Mouse (Mus musculus) embryonic facial prominence, embryonic 11.5 days (tissue): ENCODE measurements around the gene Rabac1. TPM values are rescaled to one million over a fixed set of nuclear protein-coding genes. Genes with fewer than 3 reads are reported as not detected.

ENCODE experiments used
- ATAC-seq: fragments of 200-750 bp; cut with Nextera tagmentation; replicated peaks from 2 replicates; pipeline ENCODE4 v1.8.0; 2017; ENCODE audit warnings: low read depth; ENCODE audit not compliant: insufficient number of reproducible peaks, low FRiP score, low TSS enrichment
- DNase-seq: peaks from one replicate; pipeline ENCODE4 v3.0.0-alpha.2; 2015; ENCODE audit warnings: low spot score
- H3K27ac ChIP-seq: fragments of 300-500 bp; sonication (generic); replicated peaks from 2 replicates; pipeline ENCODE4 v1.5.1; 2014; ENCODE audit warnings: mild to moderate bottlenecking, low read depth, low read length, control low read depth
- H3K27me3 ChIP-seq: fragments of 300-500 bp; sonication (generic); 2 replicates; pipeline ENCODE4 v1.6.1; 2014; ENCODE audit warnings: mild to moderate bottlenecking, low read length, moderate library complexity, mixed read lengths; ENCODE audit not compliant: control insufficient read depth, insufficient read depth
- H3K36me3 ChIP-seq: fragments of 300-500 bp; sonication (generic); replicated peaks from 2 replicates; pipeline ENCODE4 v1.6.1; 2014; ENCODE audit warnings: low read depth, mild to moderate bottlenecking, low read length, moderate library complexity, mixed read lengths; ENCODE audit not compliant: control insufficient read depth, insufficient read depth
- H3K4me1 ChIP-seq: fragments of 300-500 bp; sonication (generic); 2 replicates; pipeline ENCODE4 v1.6.1; 2014; ENCODE audit warnings: low read length, mixed read lengths; ENCODE audit not compliant: control insufficient read depth, insufficient read depth
- H3K4me2 ChIP-seq: fragments of 300-500 bp; sonication (generic); 2 replicates; pipeline ENCODE4 v1.6.1; 2014; ENCODE audit warnings: low read depth, mild to moderate bottlenecking, control low read depth, low read length, moderate library complexity
- H3K4me3 ChIP-seq: fragments of 300-500 bp; sonication (generic); 2 replicates; pipeline ENCODE4 v1.5.1; 2014; ENCODE audit warnings: low read depth, low read length, control low read depth
- H3K9ac ChIP-seq: fragments of 300-500 bp; sonication (generic); replicated peaks from 2 replicates; pipeline ENCODE4 v1.6.1; 2014; ENCODE audit warnings: mild to moderate bottlenecking, control low read depth, low read length
- H3K9me3 ChIP-seq: fragments of 300-500 bp; sonication (generic); replicated peaks from 2 replicates; pipeline ENCODE4 v1.6.1; 2016; ENCODE audit warnings: mild to moderate bottlenecking, low read length, inconsistent platforms, mixed read lengths; ENCODE audit not compliant: control insufficient read depth
- WGBS: fragments of 180-500 bp; shearing (Covaris S2); extraction: QIAGEN DNeasy Blood & Tissue Kit; methylation state at CpG from one replicate; pipeline ENCODE4 v1.1.7; 2014; 5-methylcytosine and 5-hydroxymethylcytosine counted together
- polyA plus RNA-seq: library from polyadenylated mRNA; unstranded; fragments of >200 nt; fragmentation: Nextera tagmentation; extraction: Ambion mirVana; gene quantifications from 2 replicates; pipeline ENCODE4 v1.2.1, GENCODE M21; 2014

Rabac1 gene
- polyA plus RNA-seq, 1 experiment from 2014 or later: 75.9 TPM

- Histone ChIP-seq H3K4me2 (no peak overlapping the region), H3K4me1 (no peaks in the 10 kb centered on the region), H3K9ac (no peak overlapping the region), H3K27me3 (peaks cover under 1% of the 10 kb centered on the region; the same call in 1 of the 2 replicates), H3K9me3 (no peaks in the 10 kb centered on the region), H3K27ac (no peak overlapping the region), H3K4me3 (no peak overlapping the region), H3K36me3 (no peaks in the 10 kb centered on the region)
- DNase-seq: no peak
- WGBS: 68% methylated on average over 7 of the region's 7 CpGs
- no peak for ATAC-seq
Measured at GRCm38 (mm10) chr7:25000211-25000610, 27.7 kb upstream of the Rabac1 start.

- Histone ChIP-seq H3K27ac (no peak overlapping the region), H3K4me1 (no peaks in the 10 kb centered on the region), H3K36me3 (no peaks in the 10 kb centered on the region), H3K27me3 (no peaks in the 10 kb centered on the region), H3K9me3 (no peaks in the 10 kb centered on the region), H3K4me2 (no peak overlapping the region), H3K9ac (no peak overlapping the region), H3K4me3 (no peak overlapping the region)
- no peak for ATAC-seq
- 69% methylated on average over 6 of the region's 6 CpGs for WGBS
- no peak for DNase-seq
Measured at GRCm38 (mm10) chr7:24993081-24993480, 20.5 kb upstream of the Rabac1 start.

GRCm38 (mm10) chr7:24990478-24990877 is 17.9 kb upstream of the Rabac1 start:
- Histone ChIP-seq H3K27me3 (no peaks in the 10 kb centered on the region), H3K27ac (no peak overlapping the region), H3K9ac (no peak overlapping the region), H3K4me1 (no peaks in the 10 kb centered on the region), H3K9me3 (no peaks in the 10 kb centered on the region), H3K4me3 (no peak overlapping the region), H3K4me2 (no peak overlapping the region), H3K36me3 (no peaks in the 10 kb centered on the region)
- ATAC-seq (no peak), DNase-seq (no peak)
- 83% methylated on average over 8 of the region's 8 CpGs for WGBS

GRCm38 (mm10) chr7:24987941-24988340 is 15.4 kb upstream of the Rabac1 start:
- 86% methylated on average over 14 of the region's 14 CpGs for WGBS
- Histone ChIP-seq H3K27me3 (no peaks in the 10 kb centered on the region), H3K36me3 (no peaks in the 10 kb centered on the region), H3K27ac (no peak overlapping the region), H3K9me3 (no peaks in the 10 kb centered on the region), H3K9ac (no peak overlapping the region), H3K4me3 (no peak overlapping the region), H3K4me2 (no peak overlapping the region), H3K4me1 (no peaks in the 10 kb centered on the region)
- ATAC-seq (no peak), DNase-seq (no peak)

- DNase-seq (no peak), ATAC-seq (no peak)
- Histone ChIP-seq H3K27ac (no peak overlapping the region), H3K4me1 (no peaks in the 10 kb centered on the region), H3K9ac (no peak overlapping the region), H3K4me3 (no peak overlapping the region), H3K4me2 (no peak overlapping the region), H3K9me3 (no peaks in the 10 kb centered on the region), H3K27me3 (no peaks in the 10 kb centered on the region), H3K36me3 (no peaks in the 10 kb centered on the region)
- WGBS: 63% methylated on average over 5 of the region's 5 CpGs
Measured at GRCm38 (mm10) chr7:24985799-24986198, 13.2 kb upstream of the Rabac1 start.

GRCm38 (mm10) chr7:24984307-24984706 is 11.8 kb upstream of the Rabac1 start:
- WGBS: 89% methylated on average over 2 of the region's 2 CpGs
- H3K27ac ChIP-seq: no peak overlapping the region
- DNase-seq (no peak), ATAC-seq (no peak)
- no peaks in the 10 kb centered on the region for H3K9me3 ChIP-seq
- no peak overlapping the region for H3K9ac ChIP-seq
- no peak overlapping the region for H3K4me2 ChIP-seq
- no peaks in the 10 kb centered on the region for H3K4me1 ChIP-seq
- no peaks in the 10 kb centered on the region for H3K36me3 ChIP-seq
- no peaks in the 10 kb centered on the region for H3K27me3 ChIP-seq
- H3K4me3 ChIP-seq: no peak overlapping the region

GRCm38 (mm10) chr7:24983396-24983795 is 10.8 kb upstream of the Rabac1 start:
- WGBS: 81% methylated on average over 5 of the region's 5 CpGs
- no peak overlapping the region for H3K4me2 ChIP-seq
- no peak for ATAC-seq
- no peaks in the 10 kb centered on the region for H3K4me1 ChIP-seq
- no peak overlapping the region for H3K27ac ChIP-seq
- H3K27me3 ChIP-seq: no peaks in the 10 kb centered on the region
- H3K4me3 ChIP-seq: no peak overlapping the region
- no peaks in the 10 kb centered on the region for H3K36me3 ChIP-seq
- no peaks in the 10 kb centered on the region for H3K9me3 ChIP-seq
- DNase-seq: no peak
- no peak overlapping the region for H3K9ac ChIP-seq

- ATAC-seq (no peak), DNase-seq (no peak)
- Histone ChIP-seq H3K9me3 (no peaks in the 10 kb centered on the region), H3K4me3 (no peak overlapping the region), H3K27me3 (no peaks in the 10 kb centered on the region), H3K27ac (no peak overlapping the region), H3K4me1 (no peaks in the 10 kb centered on the region), H3K4me2 (no peak overlapping the region), H3K9ac (no peak overlapping the region), H3K36me3 (no peaks in the 10 kb centered on the region)
- WGBS: 86% methylated on average over 7 of the region's 7 CpGs
Measured at GRCm38 (mm10) chr7:24980439-24980838, 7.9 kb upstream of the Rabac1 start.
